Mouse (Mus musculus): ENCODE data around the gene 4921517D22Rik. TPM values are rescaled to one million over a fixed set of nuclear protein-coding genes. Genes with fewer than 3 reads are reported as not detected.

The 4921517D22Rik gene
- polyA plus RNA-seq, 1 experiment from 2014 or later = not detected

- WGBS = 49% methylated on average over 2 of the region's 2 CpGs
- H3K4me1 ChIP-seq (ENCODE audit: control insufficient read depth, insufficient read depth, low read depth, low read length) = peaks cover 11% of the 10 kb centered on the region
- no peaks in the 10 kb centered on the region for H3K27me3 ChIP-seq (replicated peaks; ENCODE audit: control insufficient read depth, insufficient read depth, low read length)
- no peak overlapping the region for H3K4me3 ChIP-seq (ENCODE audit: low read length)
- no peak overlapping the region for H3K9ac ChIP-seq (ENCODE audit: low read depth, low read length)
- no peak overlapping the region for H3K4me2 ChIP-seq (ENCODE audit: low read length)
- no peaks in the 10 kb centered on the region for H3K36me3 ChIP-seq (ENCODE audit: control insufficient read depth, insufficient read depth, low read length)
- ATAC-seq = no peak
- H3K27ac ChIP-seq (ENCODE audit: low read depth, low read length) = no peak overlapping the region
- no peaks in the 10 kb centered on the region for H3K9me3 ChIP-seq (ENCODE audit: control insufficient read depth, low read length)
Measured at GRCm38 (mm10) chr13:59671521-59671920, 22.4 kb downstream of the 4921517D22Rik start.

DNA sequence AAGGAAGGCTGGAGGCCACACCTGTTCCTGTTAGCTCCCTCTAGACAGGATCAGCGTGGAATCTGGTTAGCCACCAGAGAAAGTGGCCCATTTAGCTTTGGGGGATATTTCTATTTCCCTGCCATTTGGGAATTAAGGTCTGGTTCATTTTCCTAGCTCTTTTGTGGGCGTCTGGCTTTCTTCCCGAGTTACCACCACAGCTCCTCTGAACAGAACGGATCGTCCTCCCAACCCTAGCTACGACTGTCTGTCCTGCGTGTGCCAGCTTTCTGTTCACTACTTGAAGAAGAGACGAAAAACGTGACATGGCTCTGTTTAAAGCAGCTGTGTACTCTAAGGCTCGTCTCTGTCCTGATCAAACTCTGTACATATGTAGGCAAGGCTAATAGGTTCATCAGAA lies 24.0 kb downstream of the 4921517D22Rik start:
- H3K27me3 ChIP-seq (replicated peaks; ENCODE audit: control insufficient read depth, insufficient read depth, low read length) = no peaks in the 10 kb centered on the region
- no peak overlapping the region for H3K9ac ChIP-seq (ENCODE audit: low read depth, low read length)
- no peak overlapping the region for H3K4me3 ChIP-seq (ENCODE audit: low read length)
- no peak overlapping the region for H3K27ac ChIP-seq (ENCODE audit: low read depth, low read length)
- H3K9me3 ChIP-seq (ENCODE audit: control insufficient read depth, low read length) = no peaks in the 10 kb centered on the region
- 73% methylated on average over 10 of the region's 10 CpGs for WGBS
- H3K4me2 ChIP-seq (ENCODE audit: low read length) = no peak overlapping the region
- no peak for ATAC-seq
- peaks cover 11% of the 10 kb centered on the region for H3K4me1 ChIP-seq (ENCODE audit: control insufficient read depth, insufficient read depth, low read depth, low read length)
- H3K36me3 ChIP-seq (ENCODE audit: control insufficient read depth, insufficient read depth, low read length) = no peaks in the 10 kb centered on the region

- no peaks in the 10 kb centered on the region for H3K27me3 ChIP-seq (replicated peaks; ENCODE audit: control insufficient read depth, insufficient read depth, low read length)
- ATAC-seq = no peak
- no peak overlapping the region for H3K9ac ChIP-seq (ENCODE audit: low read depth, low read length)
- H3K9me3 ChIP-seq (ENCODE audit: control insufficient read depth, low read length) = no peaks in the 10 kb centered on the region
- no peak overlapping the region for H3K27ac ChIP-seq (ENCODE audit: low read depth, low read length)
- no peak overlapping the region for H3K4me2 ChIP-seq (ENCODE audit: low read length)
- H3K4me3 ChIP-seq (ENCODE audit: low read length) = no peak overlapping the region
- H3K4me1 ChIP-seq (ENCODE audit: control insufficient read depth, insufficient read depth, low read depth, low read length) = peaks cover 5% of the 10 kb centered on the region
- WGBS = 84% methylated on average over 11 of the region's 11 CpGs
- H3K36me3 ChIP-seq (ENCODE audit: control insufficient read depth, insufficient read depth, low read length) = no peaks in the 10 kb centered on the region
Measured at GRCm38 (mm10) chr13:59668501-59669093, 25.3 kb downstream of the 4921517D22Rik start.

DNA sequence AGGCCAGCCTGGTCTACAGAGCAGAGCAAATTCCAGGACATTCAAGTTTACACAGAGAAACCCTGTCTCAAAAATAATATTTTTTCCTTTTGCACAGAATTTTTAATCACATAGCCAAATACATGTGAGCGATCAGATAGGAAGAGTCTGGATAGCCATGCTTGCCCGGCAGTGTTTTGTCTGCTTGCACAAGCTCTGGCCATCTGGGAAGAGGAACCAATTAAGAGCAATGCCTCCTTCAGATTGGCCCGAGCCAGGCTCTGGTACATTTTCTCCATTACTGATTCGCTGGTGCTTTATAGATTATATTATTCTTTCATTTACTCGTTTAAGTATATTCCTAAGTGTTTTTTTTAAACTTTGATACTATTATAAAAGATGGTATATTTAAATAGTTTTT lies 26.1 kb downstream of the 4921517D22Rik start:
- no peak for ATAC-seq
- no peaks in the 10 kb centered on the region; the same call in none of the 2 replicates for H3K4me1 ChIP-seq (ENCODE audit: control insufficient read depth, insufficient read depth, low read depth, low read length)
- no peak overlapping the region for H3K4me2 ChIP-seq (ENCODE audit: low read length)
- H3K9ac ChIP-seq (ENCODE audit: low read depth, low read length) = no peak overlapping the region
- H3K27me3 ChIP-seq (replicated peaks; ENCODE audit: control insufficient read depth, insufficient read depth, low read length) = no peaks in the 10 kb centered on the region
- no peak overlapping the region for H3K4me3 ChIP-seq (ENCODE audit: low read length)
- no peaks in the 10 kb centered on the region for H3K36me3 ChIP-seq (ENCODE audit: control insufficient read depth, insufficient read depth, low read length)
- H3K27ac ChIP-seq (ENCODE audit: low read depth, low read length) = no peak overlapping the region
- no peaks in the 10 kb centered on the region for H3K9me3 ChIP-seq (ENCODE audit: control insufficient read depth, low read length)
- WGBS = 73% methylated on average over 5 of the region's 5 CpGs

- Histone ChIP-seq H3K9me3 (ENCODE audit: control insufficient read depth, low read length) (no peaks in the 10 kb centered on the region), H3K9ac (ENCODE audit: low read depth, low read length) (no peak overlapping the region), H3K4me3 (ENCODE audit: low read length) (no peak overlapping the region), H3K27me3 (replicated peaks; ENCODE audit: control insufficient read depth, insufficient read depth, low read length) (no peaks in the 10 kb centered on the region), H3K27ac (ENCODE audit: low read depth, low read length) (no peak overlapping the region), H3K36me3 (ENCODE audit: control insufficient read depth, insufficient read depth, low read length) (no peaks in the 10 kb centered on the region), H3K4me1 (ENCODE audit: control insufficient read depth, insufficient read depth, low read depth, low read length) (no peaks in the 10 kb centered on the region; the same call in 1 of the 2 replicates), H3K4me2 (ENCODE audit: low read length) (no peak overlapping the region)
- no peak for ATAC-seq
- 93% methylated on average over 19 of the region's 19 CpGs for WGBS
Measured at GRCm38 (mm10) chr13:59663939-59664712, 29.8 kb downstream of the 4921517D22Rik start.

- no peaks in the 10 kb centered on the region for H3K36me3 ChIP-seq (ENCODE audit: control insufficient read depth, insufficient read depth, low read length)
- H3K4me2 ChIP-seq (ENCODE audit: low read length) = no peak overlapping the region
- no peaks in the 10 kb centered on the region for H3K4me1 ChIP-seq (ENCODE audit: control insufficient read depth, insufficient read depth, low read depth, low read length)
- no peak overlapping the region for H3K27ac ChIP-seq (ENCODE audit: low read depth, low read length)
- no peaks in the 10 kb centered on the region for H3K27me3 ChIP-seq (replicated peaks; ENCODE audit: control insufficient read depth, insufficient read depth, low read length)
- H3K9ac ChIP-seq (ENCODE audit: low read depth, low read length) = no peak overlapping the region
- WGBS = 97% methylated on average over 12 of the region's 12 CpGs
- no peaks in the 10 kb centered on the region for H3K9me3 ChIP-seq (ENCODE audit: control insufficient read depth, low read length)
- H3K4me3 ChIP-seq (ENCODE audit: low read length) = no peak overlapping the region
- ATAC-seq = no peak
Measured at GRCm38 (mm10) chr13:59661966-59662365, 31.9 kb downstream of the 4921517D22Rik start.

GRCm38 (mm10) chr13:59661387-59661786 lies 32.5 kb downstream of the 4921517D22Rik start:
- 89% methylated on average over 8 of the region's 8 CpGs for WGBS
- Histone ChIP-seq H3K36me3 (ENCODE audit: control insufficient read depth, insufficient read depth, low read length) (no peaks in the 10 kb centered on the region), H3K9me3 (ENCODE audit: control insufficient read depth, low read length) (no peaks in the 10 kb centered on the region), H3K27ac (ENCODE audit: low read depth, low read length) (no peak overlapping the region), H3K4me2 (ENCODE audit: low read length) (no peak overlapping the region), H3K4me3 (ENCODE audit: low read length) (no peak overlapping the region), H3K27me3 (replicated peaks; ENCODE audit: control insufficient read depth, insufficient read depth, low read length) (no peaks in the 10 kb centered on the region), H3K4me1 (ENCODE audit: control insufficient read depth, insufficient read depth, low read depth, low read length) (peaks cover 4% of the 10 kb centered on the region; the same call in 1 of the 2 replicates), H3K9ac (ENCODE audit: low read depth, low read length) (no peak overlapping the region)
- no peak for ATAC-seq

GRCm38 (mm10) chr13:59660371-59660770 lies 33.5 kb downstream of the 4921517D22Rik start:
- Histone ChIP-seq H3K4me1 (ENCODE audit: control insufficient read depth, insufficient read depth, low read depth, low read length) (peaks cover 4% of the 10 kb centered on the region; the same call in 1 of the 2 replicates), H3K9ac (ENCODE audit: low read depth, low read length) (no peak overlapping the region), H3K4me3 (ENCODE audit: low read length) (no peak overlapping the region), H3K9me3 (ENCODE audit: control insufficient read depth, low read length) (no peaks in the 10 kb centered on the region), H3K27ac (ENCODE audit: low read depth, low read length) (no peak overlapping the region), H3K27me3 (replicated peaks; ENCODE audit: control insufficient read depth, insufficient read depth, low read length) (no peaks in the 10 kb centered on the region), H3K36me3 (ENCODE audit: control insufficient read depth, insufficient read depth, low read length) (no peaks in the 10 kb centered on the region), H3K4me2 (ENCODE audit: low read length) (no peak overlapping the region)
- 95% methylated on average over 3 of the region's 3 CpGs for WGBS
- no peak for ATAC-seq

- H3K27me3 ChIP-seq (replicated peaks; ENCODE audit: control insufficient read depth, insufficient read depth, low read length) = no peaks in the 10 kb centered on the region
- peaks cover 9% of the 10 kb centered on the region for H3K4me1 ChIP-seq (ENCODE audit: control insufficient read depth, insufficient read depth, low read depth, low read length)
- no peak for ATAC-seq
- no peak overlapping the region for H3K4me3 ChIP-seq (ENCODE audit: low read length)
- H3K36me3 ChIP-seq (ENCODE audit: control insufficient read depth, insufficient read depth, low read length) = no peaks in the 10 kb centered on the region
- H3K9me3 ChIP-seq (ENCODE audit: control insufficient read depth, low read length) = no peaks in the 10 kb centered on the region
- no peak overlapping the region for H3K4me2 ChIP-seq (ENCODE audit: low read length)
- no peak overlapping the region for H3K9ac ChIP-seq (ENCODE audit: low read depth, low read length)
- H3K27ac ChIP-seq (ENCODE audit: low read depth, low read length) = no peak overlapping the region
- WGBS = 71% methylated on average over 5 of the region's 5 CpGs
Measured at GRCm38 (mm10) chr13:59657781-59658180, 36.1 kb downstream of the 4921517D22Rik start.
